ENCODE assay signal across 26 mouse cellular contexts in the genomic region with DNA sequence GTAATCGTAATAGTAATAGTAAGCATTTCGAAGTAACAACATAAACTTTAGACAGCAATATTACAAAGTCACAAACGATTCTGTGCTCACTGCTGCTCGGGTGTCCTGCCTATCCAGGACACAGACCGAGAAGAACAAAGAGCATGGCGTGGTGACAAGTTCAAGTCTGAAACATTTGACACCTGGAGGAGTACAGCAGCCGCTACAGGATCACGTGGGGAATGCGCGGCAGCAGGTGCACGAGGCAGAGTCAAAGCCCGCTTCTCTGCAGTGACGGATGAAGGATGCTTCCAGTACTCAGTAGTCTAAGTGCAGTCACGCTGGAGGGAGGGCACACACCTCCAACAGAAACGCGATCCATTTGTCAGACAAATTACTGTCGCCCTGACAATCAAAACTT. TPM values are rescaled to one million over a fixed set of nuclear protein-coding genes. Genes with fewer than 3 reads are reported as not detected.
DNase-seq lines count a peak whose midpoint lies in the region; TF ChIP-seq lines count a peak whose summit lies in the region.
"Had no signal": no experiment of that assay in that cellular context is flagged by ENCODE, and none has a peak within 500 bp of the region (broad histone marks: within the 10 kb centered on the region; RNA-seq: fewer than 3 reads in every experiment).

No protein-coding gene starts in this region.

- H3K27ac ChIP-seq in liver, adult 2 months (replicated peaks; ENCODE audit: insufficient read depth, low read depth, low read length) = no peak overlapping the region
- peak overlapping the region; percentile 3; the same call in 1 of the 2 replicates for H3K27ac ChIP-seq in thymus, adult 2 months (ENCODE audit: control insufficient read depth, insufficient read depth, low read length)
- H3K27ac ChIP-seq: embryonic facial prominence, embryonic 13.5 days; forebrain, embryonic 12.5 days; forebrain, embryonic 15.5 days; heart, adult 2 months; heart, embryonic 10.5 days; heart, embryonic 13.5 days; hindbrain, embryonic 12.5 days; hindbrain, embryonic 15.5 days had no signal

- DNase-seq in liver, adult 2 months (ENCODE audit: extremely low read depth, low read depth, low spot score) = peak; percentile 57
- no peak for DNase-seq in liver
- peak; percentile 45 for DNase-seq in thymus, adult 2 months
- peak; percentile 69 for DNase-seq in thymus, postnatal 14 days
- peak; percentile 56 for DNase-seq in thymus, postnatal 4 days
- no peak for DNase-seq in embryo, embryonic 10 days (ENCODE audit: low spot score)
- DNase-seq in lung, adult 2 months = no peak
- no peak for DNase-seq in layer of hippocampus, postnatal 25 days (ENCODE audit: extremely low spot score in 1 of 2, low spot score in 1 of 2)
- DNase-seq: adrenal gland, adult 8-10 months; adrenal gland, postnatal 25 days; cerebellum, adult 18-20 months; cerebellum, adult 9-10 months; cerebellum, postnatal 14 days; gastrocnemius, postnatal 10 days; gastrocnemius, postnatal 36 days; heart, adult 2 months; heart, postnatal 14 days; heart, postnatal 4 days had no signal

- H3K4me1 ChIP-seq in liver, adult 2 months (ENCODE audit: control insufficient read depth, insufficient read depth, low read length) = peaks cover 33% of the 10 kb centered on the region
- H3K4me1 ChIP-seq in thymus, adult 2 months (replicated peaks; ENCODE audit: control insufficient read depth, insufficient read depth, low read length) = peaks cover 57% of the 10 kb centered on the region
- 0 out of 2 replicates have a peak, but pooled peaks cover 3% of the 10 kb centered on the region for H3K4me1 ChIP-seq in lung, adult 2 months (ENCODE audit: control insufficient read depth, insufficient read depth, low read length)

- H3K4me3 ChIP-seq in liver, adult 2 months (ENCODE audit: insufficient read depth, low read depth, low read length) = no peak overlapping the region
- H3K4me3 ChIP-seq in thymus, adult 2 months (ENCODE audit: control insufficient read depth, insufficient read depth, low read length) = no peak overlapping the region
- no peak overlapping the region for H3K4me3 ChIP-seq in lung, adult 2 months (replicated peaks; ENCODE audit: extremely low read depth, low read depth, low read length)
- H3K4me3 ChIP-seq: embryonic facial prominence, embryonic 13.5 days; erythroblast, embryonic 14.5 days; forebrain, embryonic 12.5 days; forebrain, embryonic 15.5 days; heart, adult 2 months; heart, embryonic 10.5 days; heart, embryonic 13.5 days; hindbrain, embryonic 12.5 days; hindbrain, embryonic 15.5 days had no signal

- no peak for TF ChIP-seq POLR2A in liver, adult 2 months (IDR thresholded peaks at IDR 0.05; ENCODE audit: extremely low read depth, insufficient read depth, low read length)
- no peak for TF ChIP-seq POLR2A in thymus, adult 2 months (IDR thresholded peaks at IDR 0.05; ENCODE audit: control insufficient read depth, extremely low read depth, insufficient read depth, low read length, poor library complexity)
- no peak for TF ChIP-seq POLR2A in lung, adult 2 months (IDR thresholded peaks at IDR 0.05; ENCODE audit: borderline replicate concordance, extremely low read depth, low read depth, low read length)

- H3K36me3 ChIP-seq in liver, adult 2 months (ENCODE audit: control insufficient read depth, insufficient read depth, low read length) = no peaks in the 10 kb centered on the region
- no peaks in the 10 kb centered on the region for H3K36me3 ChIP-seq in thymus, adult 2 months (ENCODE audit: control insufficient read depth, insufficient read depth, low read length)
- H3K36me3 ChIP-seq: forebrain, embryonic 15.5 days; heart, embryonic 10.5 days; hindbrain, embryonic 12.5 days; hindbrain, embryonic 15.5 days had no signal

- no peak for TF ChIP-seq CTCF in liver, adult 2 months (IDR thresholded peaks at IDR 0.05; ENCODE audit: low read depth, low read length)
- TF ChIP-seq CTCF in thymus, adult 2 months (IDR thresholded peaks at IDR 0.05; ENCODE audit: borderline replicate concordance, control insufficient read depth, extremely low read depth, insufficient read depth, low read length, poor library complexity) = no peak
- TF ChIP-seq CTCF in lung, adult 2 months (IDR thresholded peaks at IDR 0.05; ENCODE audit: insufficient read depth, low read length) = no peak

- 86% methylated on average over 17 of the region's 17 CpGs for WGBS in liver, adult 2 months
- 64% methylated on average over 17 of the region's 17 CpGs for WGBS in thymus, adult 2 months
- WGBS in lung, adult 2 months = 82% methylated on average over 17 of the region's 17 CpGs

- H3K79me2 ChIP-seq in liver, adult 2 months (ENCODE audit: control insufficient read depth, insufficient read depth, low read length) = peaks cover 22% of the 10 kb centered on the region; the same call in 1 of the 2 replicates

- no peak overlapping the region for H3K9ac ChIP-seq in liver, adult 2 months (ENCODE audit: low read depth, low read length)
- H3K9ac ChIP-seq: embryonic facial prominence, embryonic 13.5 days; forebrain, embryonic 12.5 days; forebrain, embryonic 15.5 days; heart, embryonic 13.5 days; hindbrain, embryonic 12.5 days; hindbrain, embryonic 15.5 days had no signal

- H3K27me3 ChIP-seq in liver, adult 2 months (ENCODE audit: control insufficient read depth, insufficient read depth, low read length) = no peaks in the 10 kb centered on the region
- no peaks in the 10 kb centered on the region for H3K27me3 ChIP-seq in thymus, adult 2 months (ENCODE audit: control insufficient read depth, insufficient read depth, low read length)
- H3K27me3 ChIP-seq: forebrain, embryonic 12.5 days; forebrain, embryonic 15.5 days; heart, embryonic 13.5 days; hindbrain, embryonic 12.5 days; hindbrain, embryonic 15.5 days had no signal

RNA-seq across cellular contexts. Expression of gene Lrig1, which starts 48.4 kb away (rescaled TPM):
- 12.4 and 13.3 TPM in 2 replicates for total RNA-seq in liver, adult 2 months (2014; rRNA removed)
- polyA plus RNA-seq in liver, adult 2 months (2012; rRNA removed) = 12.9 and 14.8 TPM in 2 replicates
- 58.7 and 62.1 TPM in 2 replicates for polyA plus RNA-seq in thymus, adult 2 months (2012; rRNA removed)
- 18.7 and 22.9 TPM in 2 replicates for polyA plus RNA-seq in lung, adult 2 months (2012; rRNA removed)
- total RNA-seq in layer of hippocampus, postnatal 25 days (2021) = 10 to 100 TPM; 28.0 to 30.5 TPM

Comparison
In these comparisons a context has a peak if more than half of its experiments do, and no peak if none do; other contexts are left out.
1. DNase-seq: peak in liver, adult 2 months (single experiment), thymus, adult 2 months (single experiment), thymus, postnatal 14 days (single experiment) and thymus, postnatal 4 days (single experiment); none in liver (single experiment), embryo, embryonic 10 days (single experiment), lung, adult 2 months (single experiment) and layer of hippocampus, postnatal 25 days (0 of 2).